Mouse (Mus musculus): ENCODE measurements around the gene Prr29.

- no peak for TF ChIP-seq CTCF (IDR thresholded peaks at IDR 0.05; ENCODE audit: borderline replicate concordance, insufficient read depth, low read length)
- no peak for TF ChIP-seq POLR2A (IDR thresholded peaks at IDR 0.05; ENCODE audit: low read depth, low read length)
These were observed 47.5 kb upstream of the Prr29 start for GRCm38 (mm10) chr11:106317801-106318200.
